Mouse (Mus musculus) liver, adult 2 months (tissue): ENCODE data around the gene Thg1l.

Source experiments
- CTCF ChIP-seq: fragments of 200-500 bp; IDR thresholded peaks from 2 replicates; pipeline ENCODE4 v1.5.1; 2011; ENCODE audit warnings: low read depth, low read length, control low read depth
- POLR2A ChIP-seq: fragments of 200-500 bp; IDR thresholded peaks from 2 replicates; pipeline ENCODE4 v1.6.1; 2011; ENCODE audit warnings: low read length, control low read depth; ENCODE audit not compliant: insufficient read depth; ENCODE audit errors: extremely low read depth

- no peak for TF ChIP-seq CTCF
- TF ChIP-seq POLR2A = no peak
Measured at GRCm38 (mm10) chr11:45929541-45929940, 25.8 kb downstream of the Thg1l start.
